Mouse (Mus musculus) bone marrow macrophage, adult 2 months (primary cell): ENCODE measurements around the gene Sugct. TPM values are rescaled to one million over a fixed set of nuclear protein-coding genes. Genes with fewer than 3 reads are reported as not detected.

Experiments used
- H3K27ac ChIP-seq: 2 replicates; pipeline ENCODE4 v1.5.1; 2012; ENCODE audit warnings: low read depth, low read length; ENCODE audit not compliant: insufficient read depth
- H3K4me1 ChIP-seq: 2 replicates; pipeline ENCODE4 v1.6.1; 2012; ENCODE audit warnings: low read length; ENCODE audit not compliant: control insufficient read depth, insufficient read depth
- H3K4me3 ChIP-seq: 2 replicates; pipeline ENCODE4 v1.5.1; 2012; ENCODE audit warnings: mild to moderate bottlenecking, low read length, moderate library complexity; ENCODE audit not compliant: insufficient read depth
- CTCF ChIP-seq: IDR thresholded peaks from 2 replicates; pipeline ENCODE4 v1.5.1; 2012; ENCODE audit warnings: low read depth, mild to moderate bottlenecking, low read length, moderate library complexity
- POLR2A ChIP-seq: IDR thresholded peaks from 2 replicates; pipeline ENCODE4 v1.6.1; 2012; ENCODE audit warnings: mild to moderate bottlenecking, low read depth, low read length, borderline replicate concordance
- polyA plus RNA-seq: library from polyadenylated mRNA; stranded (reverse); fragments of >200 nt; gene quantifications from 2 replicates; pipeline ENCODE4 v1.2.4, GENCODE M21; 2012; ENCODE audit not compliant: missing spikeins, insufficient read depth, insufficient read length

Gene Sugct
- polyA plus RNA-seq, 1 experiment, result 2.4 TPM

DNA sequence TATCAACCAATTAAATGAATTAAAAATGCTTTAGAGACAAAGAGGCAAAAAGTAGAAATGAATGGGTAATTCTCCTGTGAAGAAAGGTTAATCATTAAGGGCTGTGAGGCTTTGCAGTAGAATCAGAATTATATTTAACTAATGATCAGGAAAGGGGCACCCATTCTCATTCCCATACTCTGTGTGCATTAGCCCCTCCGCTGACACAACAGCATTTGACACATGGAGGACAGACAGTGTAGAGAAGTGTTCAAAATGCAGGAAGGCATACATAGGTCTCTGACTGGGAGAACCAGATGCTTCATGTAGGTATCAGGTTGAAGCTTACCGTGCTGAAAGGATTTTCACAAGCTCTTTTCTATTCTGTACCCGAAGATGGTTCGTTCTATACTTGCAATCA is 393.8 kb downstream of the Sugct start:
- no peak overlapping the region for H3K27ac ChIP-seq
- TF ChIP-seq CTCF (no peak), POLR2A (no peak)
- H3K4me1 ChIP-seq, result no peaks in the 10 kb centered on the region
- H3K4me3 ChIP-seq, result no peak overlapping the region

DNA sequence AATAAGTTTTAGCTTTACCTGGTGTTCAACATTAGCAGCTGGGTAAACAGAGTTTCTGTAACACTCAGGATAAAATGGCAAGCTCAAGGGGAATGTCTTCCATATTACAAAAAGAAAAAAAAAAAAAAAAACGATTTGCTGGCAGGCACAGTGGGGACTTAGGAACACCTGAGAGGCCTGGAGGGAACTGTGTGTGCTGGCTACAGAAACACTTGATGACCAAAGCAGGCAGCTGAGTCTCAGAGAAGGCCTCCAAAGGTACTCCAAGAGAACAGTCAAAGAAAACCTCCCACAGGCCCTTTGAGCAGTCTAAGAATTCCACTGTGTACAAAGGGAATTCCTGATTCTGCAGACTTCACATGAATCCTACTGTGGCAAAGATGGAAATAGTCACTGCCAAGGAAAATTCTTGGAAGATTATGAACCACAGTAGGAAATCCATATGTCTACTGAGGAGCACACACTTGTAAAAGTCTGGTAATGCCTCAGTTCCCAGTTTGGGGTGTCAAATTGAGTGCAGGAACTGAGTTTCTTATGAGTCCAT is 397.8 kb downstream of the Sugct start:
- no peak overlapping the region for H3K4me3 ChIP-seq
- H3K4me1 ChIP-seq, result no peaks in the 10 kb centered on the region
- TF ChIP-seq POLR2A, result no peak
- no peak for TF ChIP-seq CTCF
- H3K27ac ChIP-seq, result no peak overlapping the region

DNA sequence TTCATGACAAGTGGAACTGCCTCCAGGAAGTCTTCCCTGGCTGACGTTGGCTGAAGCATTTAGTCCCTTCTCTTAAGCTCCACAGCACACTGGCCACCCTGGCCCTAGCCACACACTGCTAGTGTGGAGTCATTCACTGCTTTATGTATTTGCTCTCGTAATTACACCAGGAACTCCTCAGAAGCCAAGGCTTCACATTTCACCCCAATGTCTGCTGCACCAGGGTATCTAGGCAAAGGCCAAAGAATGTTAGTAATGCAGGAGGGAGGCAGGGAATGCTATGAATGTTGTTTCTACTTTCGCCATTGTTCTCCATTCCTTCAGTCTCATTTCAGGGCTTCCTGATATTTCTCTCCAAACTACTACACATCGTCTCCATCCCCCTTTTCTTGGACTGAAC is 398.4 kb downstream of the Sugct start:
- Histone ChIP-seq H3K4me3 (no peak overlapping the region), H3K27ac (no peak overlapping the region)
- TF ChIP-seq POLR2A (no peak), CTCF (no peak)

DNA sequence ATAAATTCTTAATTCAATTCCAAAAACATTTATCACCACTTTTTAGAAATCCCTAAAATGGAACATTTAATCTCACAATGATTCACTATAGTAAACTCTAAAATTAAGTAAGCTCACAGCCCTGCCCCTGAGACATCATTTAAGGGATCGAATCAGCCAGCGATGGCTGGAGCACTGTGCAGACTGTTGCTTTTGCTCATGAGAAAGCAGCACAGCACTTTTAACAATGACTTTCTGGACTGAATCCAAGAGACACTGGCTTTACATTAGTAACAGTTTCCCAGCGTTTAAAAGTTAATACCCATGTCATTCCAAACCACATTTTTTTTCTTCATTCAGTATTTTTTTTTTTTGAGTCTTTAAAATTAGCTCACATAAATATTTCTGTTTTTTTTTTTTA is 398.9 kb downstream of the Sugct start:
- Histone ChIP-seq H3K4me1 (no peaks in the 10 kb centered on the region), H3K4me3 (no peak overlapping the region), H3K27ac (no peak overlapping the region)
- no peak for TF ChIP-seq POLR2A
- TF ChIP-seq CTCF, result no peak

More for the DNA sequence above, 398.4 kb downstream of the Sugct start:
- no peaks in the 10 kb centered on the region for H3K4me1 ChIP-seq

DNA sequence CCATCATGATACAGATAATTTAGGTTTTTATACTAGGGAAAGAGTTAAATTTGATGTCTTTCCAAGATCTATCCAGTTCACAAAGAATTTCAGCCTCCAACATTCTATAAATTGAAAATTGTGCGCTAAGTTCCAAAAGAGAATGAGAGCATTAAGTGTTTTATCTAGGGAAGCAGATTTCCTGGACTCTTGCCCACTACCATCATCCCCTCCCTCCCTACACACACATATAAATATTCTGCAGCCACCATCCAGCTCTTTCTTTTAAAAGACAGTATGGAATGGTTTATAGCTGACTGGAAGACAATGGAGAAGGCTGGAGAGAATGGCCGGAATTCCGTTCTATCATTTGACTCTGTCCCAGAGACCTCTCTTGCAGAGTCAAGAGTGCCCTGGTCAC is 404.3 kb downstream of the Sugct start:
- no peaks in the 10 kb centered on the region for H3K4me1 ChIP-seq
- no peak overlapping the region for H3K27ac ChIP-seq
- TF ChIP-seq CTCF (no peak), POLR2A (no peak)
- no peak overlapping the region for H3K4me3 ChIP-seq

DNA sequence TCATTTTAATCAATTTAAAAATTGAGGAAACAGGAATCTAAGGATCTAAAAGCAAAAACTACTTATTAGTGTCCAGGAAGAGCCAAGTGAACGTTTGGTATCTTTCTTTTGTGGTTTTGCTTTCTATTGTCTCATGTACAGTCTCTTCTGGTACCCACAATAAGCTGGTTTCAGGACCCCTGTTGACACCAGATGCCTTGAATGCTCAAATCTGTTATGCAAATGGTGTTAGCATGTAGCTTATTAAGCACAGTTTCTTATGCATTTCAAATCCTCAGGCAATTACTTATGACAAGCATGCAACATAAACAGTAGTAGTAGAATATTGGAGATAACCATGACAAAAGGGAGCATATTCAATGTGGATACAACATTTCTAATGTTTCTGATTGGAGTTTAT is 407.0 kb downstream of the Sugct start:
- Histone ChIP-seq H3K4me3 (no peak overlapping the region), H3K4me1 (no peaks in the 10 kb centered on the region), H3K27ac (no peak overlapping the region)
- TF ChIP-seq CTCF, result no peak
- TF ChIP-seq POLR2A, result no peak

DNA sequence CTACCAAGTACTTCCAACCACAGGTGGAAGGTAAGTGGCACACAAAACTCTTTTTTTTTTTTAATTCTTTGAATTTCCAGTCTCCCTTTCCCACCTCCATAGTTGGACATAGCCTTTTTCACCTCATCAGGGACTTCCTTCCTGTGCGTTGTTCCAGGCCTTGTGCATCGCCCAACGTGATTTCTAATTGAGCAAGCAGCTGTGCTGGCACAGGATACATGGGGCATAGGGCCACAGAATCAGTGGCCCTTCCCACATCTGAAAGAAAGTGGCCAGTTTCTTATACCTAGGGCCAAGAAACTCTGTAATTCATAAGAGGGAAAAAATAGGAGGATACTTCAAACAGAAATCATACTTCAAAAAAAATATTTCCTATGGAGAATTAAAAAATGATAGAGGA is 449.4 kb downstream of the Sugct start:
- Histone ChIP-seq H3K4me3 (no peak overlapping the region), H3K27ac (no peak overlapping the region), H3K4me1 (no peaks in the 10 kb centered on the region)
- TF ChIP-seq POLR2A (no peak), CTCF (no peak)

DNA sequence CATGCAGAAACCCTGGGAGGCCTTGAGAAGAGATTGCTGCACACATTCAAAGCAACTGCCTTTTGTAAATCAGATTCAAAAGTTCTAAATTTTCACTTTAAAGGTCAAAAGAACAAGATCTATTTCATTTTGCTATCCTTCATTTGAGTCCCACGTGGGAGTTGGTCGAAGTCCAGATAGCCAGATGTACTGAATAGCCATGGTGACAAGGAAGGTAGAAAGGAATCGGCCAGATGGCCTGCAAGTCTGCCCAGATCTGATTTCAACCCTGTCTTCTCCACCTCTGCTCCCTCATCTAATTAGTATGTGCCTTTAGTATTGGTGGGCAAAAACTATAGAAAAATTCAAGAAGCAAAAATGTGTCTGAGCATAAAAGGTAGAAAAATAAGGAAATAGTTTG is 478.8 kb downstream of the Sugct start:
- no peak overlapping the region for H3K27ac ChIP-seq
- TF ChIP-seq CTCF (no peak), POLR2A (no peak)
- H3K4me3 ChIP-seq, result no peak overlapping the region
- H3K4me1 ChIP-seq, result no peaks in the 10 kb centered on the region

DNA sequence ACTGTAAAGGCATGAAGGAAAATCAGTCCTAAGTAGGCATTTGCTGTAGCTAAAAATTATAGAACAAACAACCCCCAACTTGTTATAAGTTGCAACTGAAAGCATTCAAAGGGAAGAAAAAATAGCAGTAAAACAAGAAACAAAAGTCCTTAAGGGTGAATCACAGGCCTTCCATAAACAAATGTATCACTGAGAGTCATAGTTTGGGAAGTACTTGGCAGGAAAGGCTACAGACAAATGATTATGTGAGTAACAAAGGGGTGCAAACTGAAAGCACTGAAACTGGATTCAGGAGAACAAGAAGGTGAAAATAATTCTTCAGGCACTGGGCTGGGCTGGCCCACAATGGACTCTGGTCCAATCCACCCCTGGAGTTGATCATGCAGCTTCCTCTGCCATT is 482.7 kb downstream of the Sugct start:
- H3K4me3 ChIP-seq, result no peak overlapping the region
- TF ChIP-seq CTCF (no peak), POLR2A (no peak)
- no peak overlapping the region for H3K27ac ChIP-seq
- no peaks in the 10 kb centered on the region for H3K4me1 ChIP-seq

DNA sequence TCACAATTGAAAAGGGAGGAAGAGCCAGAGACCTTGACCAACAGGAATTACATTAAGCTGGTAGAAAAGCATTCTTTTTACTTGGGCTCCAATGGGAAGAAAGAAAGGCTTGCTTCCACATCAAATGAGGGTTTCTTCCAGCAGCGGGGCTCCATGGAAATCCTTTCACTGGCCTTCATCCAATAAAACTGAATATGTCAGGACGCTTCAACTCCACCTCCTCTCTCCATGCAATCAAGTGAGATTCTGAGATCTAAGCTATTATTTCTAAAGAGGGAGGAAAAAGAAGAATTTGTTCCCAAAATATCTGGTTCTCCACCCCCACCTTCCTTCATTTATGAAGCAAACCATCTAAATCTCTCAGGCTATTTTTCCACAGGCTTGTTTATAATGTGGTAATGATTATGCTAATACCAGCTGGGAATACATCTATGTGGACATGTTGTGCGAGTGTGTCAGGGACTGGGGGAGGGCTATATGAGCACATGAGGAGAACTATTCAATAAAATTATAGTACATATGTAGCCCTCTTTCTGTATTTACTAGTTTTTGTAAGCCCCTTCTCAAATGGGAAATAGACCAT is 505.1 kb downstream of the Sugct start:
- Histone ChIP-seq H3K27ac (no peak overlapping the region), H3K4me1 (no peaks in the 10 kb centered on the region), H3K4me3 (no peak overlapping the region)
- TF ChIP-seq POLR2A, result no peak
- no peak for TF ChIP-seq CTCF
